8 mouse cellular contexts compared by ENCODE assay signal in the genomic region with DNA sequence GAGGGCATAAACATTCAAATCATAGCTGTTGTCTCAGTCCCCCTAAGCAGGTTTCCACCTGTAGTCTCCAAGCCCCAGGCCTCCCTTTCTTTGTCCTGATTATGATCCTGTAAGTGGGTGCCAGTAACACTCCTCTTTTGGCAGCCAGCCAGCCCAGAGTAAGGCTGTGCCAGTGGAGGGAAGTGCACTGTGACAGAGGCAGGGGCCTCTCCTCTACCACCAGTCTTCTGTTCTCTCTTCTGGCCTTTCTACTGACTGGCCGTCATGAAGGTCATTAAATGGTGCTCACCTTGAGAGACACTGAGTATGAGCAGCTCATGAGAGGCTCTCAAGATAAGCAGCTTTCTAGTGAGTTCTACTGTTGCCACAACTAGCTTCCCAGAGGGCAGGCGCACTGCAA.
DNase-seq lines count a peak whose midpoint lies in the region; ATAC-seq lines count a peak whose summit lies in the region.

No protein-coding gene starts in this region.

- no peak overlapping the region for H3K4me3 ChIP-seq in forebrain, embryonic 16.5 days (replicated peaks; ENCODE audit: low read length)
- no peak overlapping the region for H3K4me3 ChIP-seq in forebrain, embryonic 11.5 days (ENCODE audit: low read depth, low read length)
- no peak overlapping the region for H3K4me3 ChIP-seq in neural tube, embryonic 14.5 days (ENCODE audit: low read depth, low read length)

- WGBS in forebrain, embryonic 16.5 days: 68% methylated on average over 2 of the region's 2 CpGs
- 77% methylated on average over 2 of the region's 2 CpGs for WGBS in forebrain, embryonic 11.5 days
- 87% methylated on average over 2 of the region's 2 CpGs for WGBS in neural tube, embryonic 14.5 days

- no peaks in the 10 kb centered on the region for H3K27me3 ChIP-seq in forebrain, embryonic 16.5 days (replicated peaks; ENCODE audit: control insufficient read depth, insufficient read depth, low read length)
- H3K27me3 ChIP-seq in forebrain, embryonic 11.5 days (ENCODE audit: control insufficient read depth, insufficient read depth, low read length): no peaks in the 10 kb centered on the region
- H3K27me3 ChIP-seq in neural tube, embryonic 14.5 days (ENCODE audit: control insufficient read depth, insufficient read depth, low read length): no peaks in the 10 kb centered on the region

- H3K27ac ChIP-seq in forebrain, embryonic 16.5 days (ENCODE audit: low read length): no peak overlapping the region
- H3K27ac ChIP-seq in forebrain, embryonic 11.5 days (ENCODE audit: low read depth, low read length): no peak overlapping the region
- H3K27ac ChIP-seq in neural tube, embryonic 14.5 days (ENCODE audit: low read depth, low read length): no peak overlapping the region

- DNase-seq in forebrain, embryonic 11.5 days (ENCODE audit: low spot score): no peak
- no peak for DNase-seq in neural tube, embryonic 10.5 days (ENCODE audit: extremely low spot score, low spot score)
- peak; percentile 10 to 11 for DNase-seq in heart, postnatal 10 days
- DNase-seq in lung, postnatal 4 days: peak; percentile 31 to 44
- DNase-seq in right cerebral cortex, postnatal 25 days: no peak
- DNase-seq in thymus, postnatal 10 days (ENCODE audit: low spot score in 2 of 2): no peak

- intact Hi-C loops in heart, postnatal 10 days (cut with DNase I): no loop called here

- no peak overlapping the region for H3K4me2 ChIP-seq in forebrain, embryonic 16.5 days (ENCODE audit: low read length)
- H3K4me2 ChIP-seq in forebrain, embryonic 11.5 days (ENCODE audit: low read depth, low read length, severe bottlenecking): no peak overlapping the region
- H3K4me2 ChIP-seq in neural tube, embryonic 14.5 days (ENCODE audit: low read depth, low read length): no peak overlapping the region

- H3K4me1 ChIP-seq in forebrain, embryonic 16.5 days (replicated peaks; ENCODE audit: control insufficient read depth, insufficient read depth, low read length): no peaks in the 10 kb centered on the region
- no peaks in the 10 kb centered on the region for H3K4me1 ChIP-seq in forebrain, embryonic 11.5 days (replicated peaks; ENCODE audit: control insufficient read depth, insufficient read depth, low read length)
- H3K4me1 ChIP-seq in neural tube, embryonic 14.5 days (ENCODE audit: control insufficient read depth, insufficient read depth, low read length): no peaks in the 10 kb centered on the region

- no peak overlapping the region for H3K9ac ChIP-seq in forebrain, embryonic 16.5 days (replicated peaks; ENCODE audit: low read depth, low read length)
- H3K9ac ChIP-seq in forebrain, embryonic 11.5 days (ENCODE audit: low read length): no peak overlapping the region
- no peak overlapping the region for H3K9ac ChIP-seq in neural tube, embryonic 14.5 days (replicated peaks; ENCODE audit: low read depth, low read length)

- no peaks in the 10 kb centered on the region for H3K36me3 ChIP-seq in forebrain, embryonic 16.5 days (ENCODE audit: control insufficient read depth, insufficient read depth)
- no peaks in the 10 kb centered on the region for H3K36me3 ChIP-seq in forebrain, embryonic 11.5 days (ENCODE audit: control insufficient read depth, insufficient read depth, low read length)
- no peaks in the 10 kb centered on the region for H3K36me3 ChIP-seq in neural tube, embryonic 14.5 days (ENCODE audit: control insufficient read depth, insufficient read depth, low read length)

- H3K9me3 ChIP-seq in forebrain, embryonic 16.5 days (ENCODE audit: control insufficient read depth, low read length): no peaks in the 10 kb centered on the region
- no peaks in the 10 kb centered on the region for H3K9me3 ChIP-seq in forebrain, embryonic 11.5 days (ENCODE audit: control insufficient read depth, low read length)
- H3K9me3 ChIP-seq in neural tube, embryonic 14.5 days (ENCODE audit: control insufficient read depth, low read length): no peaks in the 10 kb centered on the region

- ATAC-seq in forebrain, embryonic 16.5 days: peak; percentile 69; the same call in 1 of the 2 replicates
- no peak for ATAC-seq in forebrain, embryonic 11.5 days (replicated peaks; ENCODE audit: low FRiP score)
- peak; percentile 44; the same call in 1 of the 2 replicates for ATAC-seq in neural tube, embryonic 14.5 days (ENCODE audit: low read depth)

Comparison
In these comparisons a context has a peak if more than half of its experiments do, and no peak if none do; other contexts are left out.
1. DNase-seq: peak in heart, postnatal 10 days (2 of 2) and lung, postnatal 4 days (2 of 2); none in forebrain, embryonic 11.5 days (single experiment), neural tube, embryonic 10.5 days (single experiment), right cerebral cortex, postnatal 25 days (single experiment) and thymus, postnatal 10 days (0 of 2).